Mouse (Mus musculus) heart, postnatal 25 days (tissue): Measurements from ENCODE around the gene Rtn4rl1. TPM values are rescaled to one million over a fixed set of nuclear protein-coding genes. Genes with fewer than 3 reads are reported as not detected.

Experiments used
- DNase-seq: peaks from one replicate; pipeline ENCODE4 v3.0.0; 2022; ENCODE audit warnings: low spot score
- intact Hi-C: fragments of 180-260 bp; cut with DNase I; formaldehyde crosslinking; loops from one replicate; pipeline ENCODE4 v1.15.1; 2025
- total RNA-seq, 2 experiments: library from RNA; stranded (reverse); gene quantifications; 2 replicates each; pipeline ENCODE4 v1.2.3; 2021

The Rtn4rl1 gene
- total RNA-seq, 2 experiments from 2014 or later: 9.7 to 9.8 TPM

- no peak for DNase-seq
- intact Hi-C loops: no loop called here
Observed at GRCm38 (mm10) chr11:75242710-75243255, 49.2 kb downstream of the Rtn4rl1 start.

- no peak for DNase-seq
- intact Hi-C loops: no loop called here
Observed at GRCm38 (mm10) chr11:75244368-75245275, 51.0 kb downstream of the Rtn4rl1 start.

DNA sequence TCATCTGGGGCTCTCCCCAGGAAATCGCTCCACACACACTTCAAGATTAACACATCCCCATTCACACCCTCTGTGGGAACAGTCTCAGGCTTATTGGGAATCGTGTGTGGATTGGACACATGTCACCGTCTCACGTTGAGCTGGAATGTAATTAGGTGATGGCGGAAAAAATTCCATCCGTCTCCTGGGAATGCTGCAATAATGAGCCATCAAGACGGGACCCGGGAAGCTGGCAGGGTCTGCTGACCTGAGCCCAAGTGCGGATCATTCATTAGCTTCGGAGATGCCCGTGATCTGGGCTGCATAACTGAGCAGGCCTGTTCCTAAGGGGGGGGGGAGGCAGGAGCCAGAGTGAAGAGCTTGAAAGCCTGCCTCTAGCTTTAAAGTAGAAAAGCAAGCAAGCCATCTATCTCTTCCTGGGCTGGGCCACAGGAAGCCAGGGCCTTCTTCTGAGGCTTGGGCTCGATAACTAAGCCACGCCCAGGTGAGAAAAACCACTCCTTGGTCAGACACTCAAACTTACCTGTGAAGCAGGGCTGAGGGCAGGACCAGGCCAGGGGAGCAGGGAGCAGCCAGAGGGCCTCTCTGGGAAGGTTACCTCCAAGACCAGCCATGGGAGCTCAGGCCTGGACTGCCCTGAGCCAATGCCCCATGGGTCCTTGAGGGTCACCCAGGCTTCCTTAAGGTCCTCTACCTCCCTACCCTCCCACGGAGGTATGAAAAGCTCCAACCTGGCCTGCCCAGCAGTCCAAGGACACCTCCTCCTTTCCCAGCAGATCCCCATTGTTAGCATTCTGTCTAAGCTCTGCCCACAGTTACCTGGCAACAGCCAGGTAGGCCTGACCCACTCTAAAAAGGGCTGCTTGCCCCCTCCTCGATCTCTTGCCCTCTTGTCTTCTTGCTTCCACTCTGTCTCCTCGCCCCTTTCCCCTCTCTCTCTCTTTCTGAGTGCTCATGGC is 52.1 kb downstream of the Rtn4rl1 start:
- no peak for DNase-seq
- intact Hi-C loops: no loop called here

GRCm38 (mm10) chr11:75246589-75246988 is 53.0 kb downstream of the Rtn4rl1 start:
- intact Hi-C loops: no loop called here

DNA sequence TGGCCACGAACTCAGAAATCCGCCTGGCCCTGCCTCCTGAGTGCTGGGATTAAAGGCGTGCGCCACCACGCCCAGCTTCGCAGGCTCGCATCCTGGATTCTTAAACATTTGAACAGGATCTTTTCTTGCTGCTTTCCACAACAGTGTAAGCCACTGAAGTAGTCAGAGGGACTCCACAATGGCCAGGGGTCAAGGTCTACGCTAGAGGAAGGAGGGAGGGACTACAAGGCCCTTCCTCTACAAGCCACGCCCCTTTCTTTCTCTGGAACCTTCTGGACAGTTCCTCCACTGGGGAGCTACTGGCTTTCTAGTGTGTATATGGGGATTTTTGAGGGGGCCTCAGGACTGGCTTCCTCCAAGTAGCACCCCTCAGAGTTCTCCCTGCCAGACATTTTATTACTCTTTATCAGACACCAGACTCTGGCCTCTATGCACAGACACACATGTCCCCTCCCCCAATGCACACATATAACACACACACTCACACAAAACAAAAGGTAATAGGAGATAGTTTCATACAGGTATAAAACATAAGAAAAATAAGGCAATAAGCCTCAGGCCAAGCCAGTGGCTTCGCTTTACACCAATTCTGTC is 53.7 kb downstream of the Rtn4rl1 start:
- no peak for DNase-seq
- intact Hi-C loops: no loop called here

More at GRCm38 (mm10) chr11:75246589-75246988, 53.0 kb downstream of the Rtn4rl1 start:
- DNase-seq: no peak

DNA sequence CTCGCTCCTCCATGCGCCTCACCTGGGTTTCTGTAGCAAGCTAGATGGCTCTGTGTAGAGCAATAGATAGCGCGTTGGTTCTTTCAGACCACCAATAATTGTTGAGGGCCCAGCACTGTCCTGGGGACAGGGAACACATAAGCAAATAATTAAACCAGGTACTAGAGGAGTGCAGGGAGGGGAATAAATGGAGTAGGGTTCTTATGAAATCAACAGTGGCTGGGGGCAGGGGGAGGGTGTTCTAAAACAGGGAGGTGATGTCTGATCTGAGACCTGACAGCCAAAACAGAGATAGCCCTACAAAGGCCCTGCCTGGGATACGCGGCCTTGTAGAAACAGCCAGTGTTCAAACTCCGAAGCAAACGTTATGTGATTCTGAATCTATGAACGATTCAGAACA is 56.0 kb downstream of the Rtn4rl1 start:
- no peak for DNase-seq
- intact Hi-C loops: no loop called here

DNA sequence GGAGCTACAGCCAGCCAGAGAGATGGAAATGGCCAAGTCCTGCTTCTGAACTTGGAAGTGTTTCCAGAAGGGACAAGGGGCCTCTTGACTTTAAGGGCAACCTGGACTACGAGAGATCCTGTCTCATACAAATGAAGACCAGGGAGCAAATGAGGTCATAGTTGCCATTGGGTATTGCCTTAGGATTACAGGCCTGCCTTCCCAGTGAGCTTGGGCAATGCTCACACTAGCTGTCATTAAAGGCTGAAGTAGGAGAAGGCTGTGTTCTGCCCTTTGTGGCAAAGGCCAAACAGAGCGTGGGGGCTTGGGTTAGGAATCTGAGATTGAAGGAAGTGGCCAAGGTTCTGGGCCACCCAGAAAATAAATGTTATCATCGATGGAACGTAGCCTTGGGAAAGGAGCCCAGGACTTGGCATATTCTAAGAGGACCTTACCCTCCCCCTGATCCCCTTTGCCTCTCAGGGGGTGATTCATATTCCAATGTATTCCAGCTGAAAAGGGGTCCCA is 57.5 kb downstream of the Rtn4rl1 start:
- intact Hi-C loops: no loop called here
- no peak for DNase-seq

- intact Hi-C loops: no loop called here
- DNase-seq: no peak
Observed at GRCm38 (mm10) chr11:75251557-75252070, 58.0 kb downstream of the Rtn4rl1 start.

- DNase-seq: peak; percentile 66
- intact Hi-C loops: loop anchor here (1.0 kb wide), 1 partner anchor 37 kb away; no protein-coding TSS in a partner anchor
Observed at GRCm38 (mm10) chr11:75254252-75254912, 60.8 kb downstream of the Rtn4rl1 start.

- DNase-seq: no peak
- intact Hi-C loops: no loop called here
Observed at GRCm38 (mm10) chr11:75255330-75255729, 61.7 kb downstream of the Rtn4rl1 start.

GRCm38 (mm10) chr11:75257056-75257648 is 63.6 kb downstream of the Rtn4rl1 start:
- DNase-seq: no peak
- intact Hi-C loops: no loop called here

DNA sequence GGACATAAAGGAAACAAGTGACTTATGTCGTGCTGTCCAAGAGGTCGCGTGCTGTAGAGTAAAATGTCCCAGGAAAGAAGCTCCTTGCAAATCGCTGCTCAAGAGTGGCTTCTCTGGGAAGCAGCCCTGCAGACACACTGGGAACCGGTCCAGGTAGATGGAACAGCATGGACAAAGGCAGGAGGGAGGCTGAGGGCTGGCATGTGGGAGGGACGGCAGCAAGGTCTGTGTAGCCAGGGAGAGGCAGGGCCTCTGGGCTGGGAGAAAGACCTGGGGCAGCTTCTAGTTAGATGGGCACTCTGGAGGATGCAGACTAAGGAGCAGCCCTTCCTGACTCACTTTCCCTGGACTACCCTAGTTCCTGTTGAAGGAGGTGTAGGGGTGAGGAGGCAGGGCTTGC is 65.8 kb downstream of the Rtn4rl1 start:
- intact Hi-C loops: no loop called here
- DNase-seq: no peak

DNA sequence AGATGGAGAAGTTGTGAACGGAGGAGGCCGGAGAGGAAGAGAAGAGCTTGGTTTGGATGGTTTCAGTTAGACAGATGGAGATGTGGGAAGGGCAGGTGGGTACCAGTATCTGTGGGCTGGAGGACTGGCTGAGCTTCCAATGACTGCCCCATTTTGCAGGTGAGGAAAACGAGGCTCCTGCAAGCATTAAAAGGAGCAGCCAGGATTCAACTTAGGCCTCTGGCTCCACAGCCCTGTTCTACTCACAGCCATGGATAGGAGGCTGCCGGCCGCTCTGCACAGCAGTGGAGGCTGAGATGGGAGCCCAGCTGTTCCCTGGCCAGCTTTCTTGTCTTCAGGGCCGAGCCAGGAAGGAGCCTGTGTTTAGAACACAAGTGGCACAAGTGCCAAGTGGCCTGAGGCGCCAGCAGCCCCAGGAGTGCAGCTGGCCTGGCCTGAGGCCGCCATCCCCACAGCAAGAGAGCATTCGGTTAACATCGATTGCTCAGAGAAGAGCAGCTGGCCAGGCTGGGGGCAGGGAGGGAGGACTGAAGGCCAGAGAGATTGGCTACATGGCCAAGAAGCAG is 66.5 kb downstream of the Rtn4rl1 start:
- intact Hi-C loops: no loop called here
- peak; percentile 63 for DNase-seq

- no peak for DNase-seq
- intact Hi-C loops: no loop called here
Observed at GRCm38 (mm10) chr11:75261016-75261415, 67.4 kb downstream of the Rtn4rl1 start.

DNA sequence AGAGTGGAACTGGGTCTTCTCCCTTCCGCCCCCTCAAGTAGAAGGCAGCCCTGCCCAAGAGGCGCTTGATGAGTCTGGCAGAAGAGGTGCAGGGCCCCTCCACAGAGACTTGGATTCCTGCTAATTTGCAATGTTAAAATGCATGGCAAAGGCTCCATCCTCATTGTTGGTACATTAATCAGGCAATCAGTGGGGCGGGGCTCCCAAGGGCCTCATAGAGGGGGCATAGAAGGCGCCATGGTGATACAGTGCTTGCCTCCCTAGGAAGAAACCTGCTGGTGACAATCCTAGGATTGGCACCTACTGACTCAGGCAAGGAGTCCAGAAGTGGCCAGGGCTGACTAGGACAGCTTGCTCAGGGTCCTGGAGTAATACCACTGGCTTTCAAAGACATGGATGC is 68.1 kb downstream of the Rtn4rl1 start:
- no peak for DNase-seq
- intact Hi-C loops: no loop called here

- intact Hi-C loops: no loop called here
- no peak for DNase-seq
Observed at GRCm38 (mm10) chr11:75262181-75262580, 68.6 kb downstream of the Rtn4rl1 start.

DNA sequence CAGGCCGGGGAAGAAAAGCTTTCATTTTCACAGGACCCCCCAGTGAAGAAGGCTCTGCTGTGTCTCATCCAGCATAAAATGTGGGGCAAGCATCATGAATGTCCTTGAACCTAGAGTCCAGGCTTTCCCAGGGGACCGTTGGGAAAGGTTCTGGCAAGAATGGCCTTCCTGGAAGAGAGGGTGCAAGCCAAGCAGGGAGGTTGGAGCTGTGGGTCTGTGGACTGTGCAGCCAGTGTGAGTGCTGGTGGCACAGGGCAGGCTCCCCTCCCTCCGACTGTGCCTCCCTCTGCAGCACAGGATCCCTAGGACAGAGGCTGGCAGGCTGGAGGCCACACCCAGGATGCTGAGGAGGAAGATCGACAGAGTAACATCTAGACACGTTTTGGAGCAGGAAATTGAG is 69.2 kb downstream of the Rtn4rl1 start:
- intact Hi-C loops: no loop called here
- no peak for DNase-seq

- intact Hi-C loops: no loop called here
- DNase-seq: no peak
Observed at GRCm38 (mm10) chr11:75263274-75263963, 69.8 kb downstream of the Rtn4rl1 start.
